Mouse (Mus musculus) embryonic fibroblast, embryonic 13.5 days (primary cell): ENCODE measurements around the gene Plxna2.

Source experiments
- CTCF ChIP-seq: IDR thresholded peaks from 2 replicates; pipeline ENCODE4 v1.5.1; 2011; ENCODE audit warnings: mild to moderate bottlenecking, control low read depth, low read length, moderate library complexity, borderline replicate concordance; ENCODE audit not compliant: insufficient read depth
- POLR2A ChIP-seq: IDR thresholded peaks from 2 replicates; pipeline ENCODE4 v1.6.1; 2011; ENCODE audit warnings: low read depth, mild to moderate bottlenecking, control low read depth, low read length, moderate library complexity

- no peak for TF ChIP-seq CTCF
- no peak for TF ChIP-seq POLR2A
These were observed 9.3 kb downstream of the Plxna2 start for GRCm38 (mm10) chr1:194627286-194627685.
